Mouse (Mus musculus): ENCODE results near the gene Mob3c.

DNA sequence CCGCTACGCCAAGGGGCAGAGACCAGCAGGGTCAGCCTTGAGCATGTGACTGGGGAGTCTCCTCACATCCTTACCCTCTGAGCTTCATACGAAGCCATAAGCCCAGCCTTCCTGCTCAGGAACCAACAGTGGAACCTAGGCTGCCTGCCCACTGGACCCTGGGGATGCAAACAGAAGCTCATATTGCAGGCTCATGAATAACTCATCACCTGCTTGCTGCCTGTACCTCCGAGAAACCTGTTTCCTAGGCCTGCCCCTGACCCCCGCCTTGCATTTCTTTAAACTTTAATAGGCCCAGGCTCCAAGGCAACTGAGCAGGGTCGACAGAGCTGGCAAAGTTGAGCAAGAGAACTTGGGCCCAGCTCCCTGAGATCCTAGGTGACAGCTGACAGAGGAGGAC, 56.1 kb downstream of the Mob3c start, which contains the start of gene Kncn:
- TF ChIP-seq CTCF (IDR thresholded peaks at IDR 0.05; ENCODE audit: control insufficient read depth, insufficient read depth, insufficient read length) (no peak), MAX (IDR thresholded peaks at IDR 0.05) (no peak), FOSL1 (IDR thresholded peaks at IDR 0.05; ENCODE audit: insufficient read depth, low read length, poor library complexity, severe bottlenecking) (no peak), CEBPB (IDR thresholded peaks at IDR 0.05; ENCODE audit: low read depth) (no peak), USF1 (IDR thresholded peaks at IDR 0.05; ENCODE audit: low read depth) (no peak), MYOG (IDR thresholded peaks at IDR 0.05; ENCODE audit: control insufficient read depth, extremely low read depth, insufficient read length) (no peak)

Measured in C2C12 (cell line).